Mouse (Mus musculus) urinary bladder, adult 18-20 months (tissue): Measurements from ENCODE around the gene Ifnar2.
A peak's percentile ranks its signal among the peaks of the same experiment; 100 is the strongest.

Source experiments
- DNase-seq, 2 experiments: peaks; one replicate each; pipeline ENCODE4 v3.0.0; 2022; ENCODE audit warnings: low spot score in 2 of 2, mixed read lengths in 2 of 2

Ifnar2 gene

GRCm38 (mm10) chr16:91358555-91358954 is 14.0 kb upstream of the Ifnar2 start:
- peak in 1 of 2 experiments; percentile 30 for DNase-seq

GRCm38 (mm10) chr16:91359531-91359930 is 13.1 kb upstream of the Ifnar2 start:
- no peak for DNase-seq

- DNase-seq, result no peak
Observed at GRCm38 (mm10) chr16:91360162-91360561, 12.4 kb upstream of the Ifnar2 start.

GRCm38 (mm10) chr16:91362006-91362405 is 10.6 kb upstream of the Ifnar2 start:
- DNase-seq, result no peak

- DNase-seq, result peak in 1 of 2 experiments; percentile 46
Observed at GRCm38 (mm10) chr16:91362616-91363272, 9.8 kb upstream of the Ifnar2 start.

GRCm38 (mm10) chr16:91363483-91363882 is 9.1 kb upstream of the Ifnar2 start:
- no peak for DNase-seq

GRCm38 (mm10) chr16:91366567-91366966 is 6.0 kb upstream of the Ifnar2 start:
- no peak for DNase-seq

- DNase-seq, result no peak
Observed at GRCm38 (mm10) chr16:91367066-91367465, 5.5 kb upstream of the Ifnar2 start.

GRCm38 (mm10) chr16:91373473-91374252 is 1.1 kb downstream of the Ifnar2 start:
- no peak for DNase-seq

GRCm38 (mm10) chr16:91374253-91374634 is 1.7 kb downstream of the Ifnar2 start:
- no peak for DNase-seq

- DNase-seq, result no peak
Observed at GRCm38 (mm10) chr16:91376701-91377100, 4.1 kb downstream of the Ifnar2 start.

- no peak for DNase-seq
Observed at GRCm38 (mm10) chr16:91378431-91378986, 5.9 kb downstream of the Ifnar2 start.

GRCm38 (mm10) chr16:91378991-91379390 is 6.4 kb downstream of the Ifnar2 start:
- no peak for DNase-seq

- no peak for DNase-seq
Observed at GRCm38 (mm10) chr16:91379412-91379811, 6.8 kb downstream of the Ifnar2 start.

- DNase-seq, result no peak
Observed at GRCm38 (mm10) chr16:91380151-91380550, 7.6 kb downstream of the Ifnar2 start.

GRCm38 (mm10) chr16:91381606-91382005 is 9.0 kb downstream of the Ifnar2 start:
- no peak for DNase-seq

GRCm38 (mm10) chr16:91382261-91382790 is 9.7 kb downstream of the Ifnar2 start:
- DNase-seq, result no peak

- no peak for DNase-seq
Observed at GRCm38 (mm10) chr16:91384221-91384620, 11.6 kb downstream of the Ifnar2 start.

- no peak for DNase-seq
Observed at GRCm38 (mm10) chr16:91385621-91386020, 13.0 kb downstream of the Ifnar2 start.

GRCm38 (mm10) chr16:91386419-91387120 is 14.0 kb downstream of the Ifnar2 start:
- DNase-seq, result no peak

- DNase-seq, result no peak
Observed at GRCm38 (mm10) chr16:91387121-91387486, 14.5 kb downstream of the Ifnar2 start.

- DNase-seq, result no peak
Observed at GRCm38 (mm10) chr16:91390100-91390499, 17.5 kb downstream of the Ifnar2 start.
